Mouse (Mus musculus) embryo, embryonic 11.5 days (tissue): ENCODE data around the gene Zfp990.
"Not testable (repeated sequence)": the region's sequence is repeated elsewhere in the genome, so short reads cannot be mapped to it uniquely, and the experiment has no call there.

Source experiments
- DNase-seq: peaks from one replicate; pipeline ENCODE4 v3.0.0-alpha.2; 2012; ENCODE audit warnings: low read depth, low spot score

Gene Zfp990

DNA sequence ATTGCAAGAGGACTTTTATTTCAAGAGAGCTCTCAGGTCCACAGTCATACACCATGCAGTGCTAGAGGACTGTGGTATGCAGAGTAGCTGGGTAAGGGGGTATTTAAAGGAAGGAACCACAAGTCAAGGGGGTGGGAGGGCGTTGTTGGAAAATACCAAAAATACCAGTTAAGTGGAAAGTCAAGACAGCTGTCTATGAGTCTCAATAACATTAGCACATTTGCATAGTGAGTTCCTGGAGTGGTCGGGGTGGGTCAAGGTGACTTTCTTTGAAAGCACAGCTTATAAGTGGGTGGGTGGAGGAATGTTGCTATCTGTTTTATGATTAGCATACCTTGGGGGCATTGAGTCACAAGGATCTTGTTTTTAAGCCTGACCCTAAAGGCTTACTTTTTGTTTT lies 75.5 kb downstream of the Zfp990 start:
- DNase-seq = not testable (repeated sequence)
